Mouse (Mus musculus) C2C12 (cell line): ENCODE results near the gene Gm20696.

Experiments
- CEBPB ChIP-seq: IDR thresholded peaks from one replicate; pipeline ENCODE4 v1.6.1; 2011; ENCODE audit warnings: low read depth, mild to moderate bottlenecking, control low read depth, moderate library complexity
- CTCF ChIP-seq: IDR thresholded peaks from one replicate; pipeline ENCODE4 v1.5.1; 2011; ENCODE audit not compliant: control insufficient read depth, insufficient read depth, insufficient read length
- FOSL1 ChIP-seq: IDR thresholded peaks from one replicate; pipeline ENCODE4 v1.8.0; 2011; ENCODE audit warnings: mild to moderate bottlenecking, low read length; ENCODE audit not compliant: poor library complexity, insufficient read depth, severe bottlenecking
- MAX ChIP-seq: IDR thresholded peaks from one replicate; pipeline ENCODE4 v1.6.1; 2011; ENCODE audit warnings: mild to moderate bottlenecking, control low read depth
- MYOD1 ChIP-seq: IDR thresholded peaks from one replicate; pipeline ENCODE4 v1.6.1; 2011; ENCODE audit warnings: low read depth; ENCODE audit not compliant: control insufficient read depth, insufficient read length
- MYOG ChIP-seq: IDR thresholded peaks from one replicate; pipeline ENCODE4 v1.6.1; 2011; ENCODE audit not compliant: control insufficient read depth, insufficient read length; ENCODE audit errors: extremely low read depth
- USF1 ChIP-seq: IDR thresholded peaks from one replicate; pipeline ENCODE4 v1.6.1; 2011; ENCODE audit warnings: low read depth, mild to moderate bottlenecking, control low read depth, moderate library complexity

DNA sequence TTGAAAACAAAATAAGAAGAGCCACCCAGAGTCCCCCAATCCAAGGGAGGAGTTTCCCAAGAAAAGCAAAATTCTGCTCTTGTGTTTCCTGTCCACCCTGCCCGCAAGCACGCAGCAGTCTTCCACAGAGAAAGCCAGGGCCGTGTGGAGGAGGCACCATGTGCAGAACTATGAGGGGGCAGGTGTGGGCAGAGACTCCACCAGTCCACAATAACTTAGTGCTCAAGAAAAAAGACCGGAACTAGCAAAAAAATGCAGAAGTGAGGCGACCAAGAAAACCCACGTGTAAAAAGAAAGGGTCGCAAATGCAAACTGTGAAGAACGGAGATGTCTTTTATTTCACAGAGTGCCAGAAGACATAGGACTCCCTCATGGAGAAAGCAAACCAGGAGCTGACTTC, 371.1 kb downstream of the Gm20696 start:
- TF ChIP-seq CTCF (no peak), USF1 (no peak), MAX (no peak), MYOG (no peak), FOSL1 (no peak), MYOD1 (no peak), CEBPB (no peak)
